Mouse (Mus musculus) stomach, postnatal 0 days (tissue): ENCODE data around the gene I0C0044D17Rik. TPM values are rescaled to one million over a fixed set of nuclear protein-coding genes. Genes with fewer than 3 reads are reported as not detected.

Experiments
- ATAC-seq: fragments of 200-750 bp; cut with Nextera tagmentation; 2 replicates; pipeline ENCODE4 v1.8.0; 2017; ENCODE audit not compliant: low FRiP score, low TSS enrichment
- DNase-seq: peaks from one replicate; pipeline ENCODE4 v3.0.0-alpha.2; 2016; ENCODE audit warnings: low spot score
- H3K27ac ChIP-seq: fragments of 300-500 bp; sonication (generic); replicated peaks from 2 replicates; pipeline ENCODE4 v1.5.1; 2014; ENCODE audit warnings: mild to moderate bottlenecking, control low read depth
- H3K27me3 ChIP-seq: fragments of 300-500 bp; sonication (generic); 2 replicates; pipeline ENCODE4 v1.6.1; 2014; ENCODE audit warnings: low read length; ENCODE audit not compliant: control insufficient read depth, insufficient read depth
- H3K36me3 ChIP-seq: fragments of 300-500 bp; sonication (generic); 2 replicates; pipeline ENCODE4 v1.6.1; 2014; ENCODE audit warnings: low read length, mixed read lengths; ENCODE audit not compliant: control insufficient read depth, insufficient read depth
- H3K4me1 ChIP-seq: fragments of 300-500 bp; sonication (generic); replicated peaks from 2 replicates; pipeline ENCODE4 v1.6.1; 2014; ENCODE audit warnings: antibody characterized with exemption; ENCODE audit not compliant: control insufficient read depth, insufficient read depth
- H3K4me2 ChIP-seq: fragments of 300-500 bp; sonication (generic); replicated peaks from 2 replicates; pipeline ENCODE4 v1.6.1; 2014; ENCODE audit warnings: low read depth, mild to moderate bottlenecking, control low read depth, moderate library complexity
- H3K4me3 ChIP-seq: fragments of 300-500 bp; sonication (generic); 2 replicates; pipeline ENCODE4 v1.5.1; 2014; ENCODE audit warnings: low read depth, low read length, control low read depth
- H3K9ac ChIP-seq: fragments of 300-500 bp; sonication (generic); 2 replicates; pipeline ENCODE4 v1.6.1; 2014; ENCODE audit warnings: mild to moderate bottlenecking, low read length, control low read depth, mixed read lengths
- H3K9me3 ChIP-seq: fragments of 300-500 bp; sonication (generic); 2 replicates; pipeline ENCODE4 v1.6.1; 2016; ENCODE audit warnings: low read length; ENCODE audit not compliant: control insufficient read depth
- CTCF ChIP-seq: IDR thresholded peaks from 2 replicates; pipeline ENCODE4 v1.5.1; 2016; ENCODE audit warnings: antibody characterized with exemption, low read depth, mild to moderate bottlenecking, moderate library complexity
- EP300 ChIP-seq: optimal IDR thresholded peaks from 2 replicates; pipeline ENCODE3; 2016; ENCODE audit warnings: antibody characterized with exemption
- WGBS: fragments of 180-500 bp; shearing (Covaris S2); extraction: QIAGEN DNeasy Blood & Tissue Kit; methylation state at CpG from one replicate; pipeline ENCODE4 v1.1.7; 2014; 5-methylcytosine and 5-hydroxymethylcytosine counted together
- polyA plus RNA-seq: library from polyadenylated mRNA; unstranded; fragments of >200 nt; fragmentation: Nextera tagmentation; extraction: Ambion mirVana; gene quantifications from 2 replicates; pipeline ENCODE4 v1.2.1, GENCODE M21; 2015

Gene I0C0044D17Rik
- polyA plus RNA-seq, 1 experiment from 2014 or later, result not detected

DNA sequence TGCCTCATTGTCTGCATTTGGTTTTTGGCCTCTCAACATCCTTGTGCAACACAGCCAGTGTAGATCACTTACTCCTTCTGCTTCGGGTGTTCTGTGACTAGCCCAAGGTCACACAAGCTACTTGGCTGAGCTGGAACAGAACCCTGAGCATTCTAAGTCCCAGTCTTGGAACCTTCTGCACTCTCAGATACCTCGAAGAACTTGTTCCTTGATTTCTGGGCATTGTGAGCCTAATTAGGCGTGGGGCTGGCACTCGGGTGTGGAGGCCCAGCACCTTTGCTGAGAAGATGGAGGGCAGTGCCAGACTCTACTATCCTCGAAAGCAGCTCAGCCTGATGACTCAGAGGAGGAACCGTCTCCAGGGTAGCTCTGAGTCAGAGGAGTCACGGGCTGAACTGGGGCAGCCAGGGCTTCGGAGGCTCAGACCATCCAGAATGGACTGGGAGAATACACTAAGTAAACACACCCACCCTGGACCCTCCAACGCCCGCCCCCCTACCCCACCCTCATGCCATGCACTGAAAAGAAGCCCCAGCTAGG, 4.4 kb downstream of the I0C0044D17Rik start:
- ATAC-seq (peak; percentile 44; the same call in 1 of the 2 replicates), DNase-seq (no peak)
- H3K9me3 ChIP-seq, result no peaks in the 10 kb centered on the region
- 52% methylated on average over 10 of the region's 10 CpGs for WGBS
- no peak for TF ChIP-seq EP300
- no peak for TF ChIP-seq CTCF
- H3K4me3 ChIP-seq, result no peak overlapping the region
- no peak overlapping the region for H3K9ac ChIP-seq
- H3K4me2 ChIP-seq, result no peak overlapping the region
- H3K4me1 ChIP-seq, result no peaks in the 10 kb centered on the region
- no peak overlapping the region for H3K27ac ChIP-seq
- H3K36me3 ChIP-seq, result no peaks in the 10 kb centered on the region
- H3K27me3 ChIP-seq, result no peaks in the 10 kb centered on the region

DNA sequence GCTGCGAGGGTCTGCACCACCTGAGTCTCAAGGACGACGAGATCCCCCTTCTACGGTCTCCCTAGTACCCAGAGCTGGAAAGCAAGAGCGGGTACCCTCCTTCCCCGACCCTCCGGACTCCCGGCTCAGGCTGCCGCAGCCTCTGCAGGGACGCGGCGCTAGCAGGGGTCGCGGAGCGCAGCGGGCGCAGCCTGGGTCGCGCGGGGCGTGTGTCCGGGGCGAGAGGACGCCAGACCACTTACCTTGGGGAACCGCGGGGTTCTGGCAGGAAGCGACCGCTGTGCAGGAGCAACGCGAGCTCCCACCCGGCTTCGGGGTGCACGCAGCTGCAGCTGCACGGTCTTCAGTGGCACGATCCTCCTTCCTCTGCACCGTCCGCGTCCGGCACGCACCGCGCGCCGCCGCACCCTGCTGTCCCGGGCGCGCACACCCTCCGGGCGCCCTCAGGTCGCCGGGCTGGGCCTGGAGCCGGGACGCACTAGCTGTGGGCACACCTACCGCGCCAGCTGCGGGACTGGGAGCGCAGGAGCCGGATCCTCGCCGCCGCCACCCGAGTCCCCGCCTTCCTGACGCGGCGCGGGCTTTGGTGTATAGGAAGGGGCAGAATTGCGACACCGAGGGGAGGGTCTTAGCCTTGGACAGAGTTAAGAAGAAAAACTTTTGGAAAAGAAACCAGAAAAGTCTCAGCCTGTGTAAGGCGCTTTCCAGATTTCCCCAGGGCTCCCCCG, 6.3 kb downstream of the I0C0044D17Rik start, which contains the start of gene Kank4:
TSS of gene Kank4 (minus strand) at position 354 of the 728 bp plus-strand sequence.
- Histone ChIP-seq H3K27me3 (no peaks in the 10 kb centered on the region), H3K4me3 (peak within 1 kb of the TSS; percentile 71), H3K4me1 (no peaks in the 10 kb centered on the region), H3K9ac (peak within 1 kb of the TSS; percentile 64), H3K9me3 (no peaks in the 10 kb centered on the region), H3K36me3 (no peaks in the 10 kb centered on the region), H3K27ac (peak within 1 kb of the TSS; percentile 18; the same call in 1 of the 2 replicates), H3K4me2 (peak within 1 kb of the TSS; percentile 100)
- TF ChIP-seq CTCF (no peak), EP300 (no peak)
- under 1% methylated on average over 59 of the region's 72 CpGs for WGBS
- ATAC-seq (peak; percentile 88), DNase-seq (peak; percentile 69)

GRCm38 (mm10) chr4:98816807-98817183, 6.8 kb downstream of the I0C0044D17Rik start:
- Histone ChIP-seq H3K9me3 (no peaks in the 10 kb centered on the region), H3K27ac (no peak overlapping the region), H3K4me1 (no peaks in the 10 kb centered on the region), H3K4me3 (peak overlapping the region; percentile 71), H3K9ac (peak overlapping the region; percentile 64), H3K27me3 (no peaks in the 10 kb centered on the region), H3K36me3 (no peaks in the 10 kb centered on the region), H3K4me2 (peak overlapping the region; percentile 100)
- no peak for DNase-seq
- 0 out of 2 replicates have a peak, but pooled peaks have one; percentile 9 for ATAC-seq
- TF ChIP-seq CTCF, result no peak
- no peak for TF ChIP-seq EP300
- 2% methylated on average over 14 of the region's 14 CpGs for WGBS

DNA sequence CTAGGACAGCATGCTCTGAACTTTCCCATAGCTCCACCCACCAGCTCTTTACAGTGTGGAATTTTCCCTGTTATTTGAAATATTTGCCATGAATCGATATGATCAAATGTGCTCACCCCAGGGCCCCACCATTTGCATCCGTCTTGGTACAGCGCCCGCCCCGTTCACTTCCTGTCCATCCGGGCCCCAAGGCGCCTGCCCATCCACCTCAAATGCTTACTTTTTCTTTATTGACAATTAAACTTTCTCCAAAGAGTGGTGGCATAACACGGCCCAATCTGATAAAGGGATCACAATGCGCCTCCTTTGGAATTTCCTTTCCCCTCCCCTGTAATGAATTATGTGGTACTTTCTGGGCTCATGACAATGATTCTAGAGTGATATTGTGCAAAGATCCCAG, 17.3 kb downstream of the I0C0044D17Rik start:
- Histone ChIP-seq H3K4me1 (no peaks in the 10 kb centered on the region), H3K4me3 (no peak overlapping the region), H3K9me3 (no peaks in the 10 kb centered on the region), H3K36me3 (no peaks in the 10 kb centered on the region), H3K27me3 (no peaks in the 10 kb centered on the region), H3K9ac (no peak overlapping the region), H3K4me2 (no peak overlapping the region), H3K27ac (no peak overlapping the region)
- ATAC-seq, result no peak
- 60% methylated on average over 9 of the region's 9 CpGs for WGBS
- no peak for TF ChIP-seq CTCF
- no peak for TF ChIP-seq EP300
- DNase-seq, result no peak

DNA sequence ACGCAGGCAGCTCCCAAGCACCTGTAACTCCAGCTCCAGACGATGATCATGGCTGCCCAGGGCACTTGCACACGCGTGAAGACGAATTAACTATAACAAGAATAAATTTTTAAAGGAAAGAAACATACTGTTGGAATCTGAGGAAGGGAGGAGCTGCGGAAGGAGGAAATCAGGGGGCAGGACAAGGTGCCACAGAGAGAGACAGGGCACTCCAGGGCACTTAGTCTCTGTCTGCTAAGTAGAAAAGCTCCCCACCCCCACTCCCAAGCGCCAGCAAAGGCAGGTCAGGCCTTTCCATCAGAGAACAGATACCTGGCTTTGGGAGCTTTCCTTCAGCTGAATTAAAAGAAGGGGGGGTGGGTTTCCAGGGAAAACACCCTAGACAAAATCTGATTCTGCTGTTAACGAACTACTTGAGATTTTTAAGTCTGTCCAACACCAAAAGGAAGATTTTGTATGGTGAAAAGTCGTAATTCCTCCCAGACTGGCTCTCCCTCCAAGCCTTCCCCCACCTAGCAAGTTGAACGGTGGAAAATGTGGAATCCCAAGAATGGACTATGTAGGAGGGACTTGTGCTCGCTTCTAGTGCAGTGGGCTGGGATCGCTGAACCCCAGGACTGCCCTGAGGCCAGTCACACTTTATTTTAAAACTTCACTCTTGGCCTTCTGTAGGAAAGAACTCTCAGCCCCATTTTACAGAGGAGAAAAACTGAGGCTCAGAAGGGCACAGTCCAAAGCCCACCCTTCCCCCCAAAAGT, 18.2 kb downstream of the I0C0044D17Rik start:
- H3K27ac ChIP-seq, result no peak overlapping the region
- H3K4me1 ChIP-seq, result no peaks in the 10 kb centered on the region
- no peak overlapping the region for H3K9ac ChIP-seq
- no peaks in the 10 kb centered on the region for H3K9me3 ChIP-seq
- 62% methylated on average over 12 of the region's 12 CpGs for WGBS
- TF ChIP-seq CTCF, result no peak
- H3K27me3 ChIP-seq, result no peaks in the 10 kb centered on the region
- no peak for ATAC-seq
- H3K4me3 ChIP-seq, result no peak overlapping the region
- no peak for DNase-seq
- H3K4me2 ChIP-seq, result no peak overlapping the region
- H3K36me3 ChIP-seq, result no peaks in the 10 kb centered on the region
